Mouse (Mus musculus) liver, postnatal 0 days (tissue): Measurements from ENCODE around the gene Ttll2.
"Not testable (repeated sequence)": the region's sequence is repeated elsewhere in the genome, so short reads cannot be mapped to it uniquely, and the experiment has no call there.

ENCODE experiments used
- CTCF ChIP-seq: sonication (generic); IDR thresholded peaks from 2 replicates; pipeline ENCODE4 v1.5.1; 2016; ENCODE audit warnings: antibody characterized with exemption, low read depth
- EP300 ChIP-seq: IDR thresholded peaks from 2 replicates; pipeline ENCODE4 v1.6.1; 2016; ENCODE audit warnings: antibody characterized with exemption, low read depth, mild to moderate bottlenecking

- TF ChIP-seq CTCF, EP300: not testable (repeated sequence)
Measured at GRCm38 (mm10) chr17:7352596-7352995, at the start of gene Ttll2.
